Mouse (Mus musculus): ENCODE results near the gene Gm21764. TPM values are rescaled to one million over a fixed set of nuclear protein-coding genes. Genes with fewer than 3 reads are reported as not detected.
"Not testable (repeated sequence)": the region's sequence is repeated elsewhere in the genome, so short reads cannot be mapped to it uniquely, and the experiment has no call there.

The Gm21764 gene
- not detected for total RNA-seq (2021)

DNA sequence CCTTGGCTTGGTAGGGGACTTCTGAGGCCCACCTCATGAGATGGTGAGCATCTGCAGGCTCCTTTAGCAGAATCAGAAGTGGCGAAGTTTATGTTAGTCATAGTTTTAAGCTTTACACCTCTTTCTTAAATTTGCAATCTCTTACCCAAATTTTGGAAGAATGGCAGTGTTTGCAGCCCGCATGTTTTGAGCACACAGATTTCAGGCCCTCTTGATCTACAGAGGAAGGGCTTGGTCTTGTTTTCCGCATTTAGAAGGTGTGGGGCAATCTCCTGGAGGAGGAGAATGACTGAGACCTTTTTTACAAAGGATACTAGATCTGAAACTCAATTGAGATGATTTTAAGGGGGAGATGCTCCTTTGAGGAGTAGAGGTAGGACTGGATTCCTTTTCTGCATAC, at the start of gene Gm21764:
Gene Gm21764 (minus strand): TSS at position 101 of the 400 bp plus-strand sequence.
- not testable (repeated sequence) for DNase-seq

- not testable (repeated sequence) for DNase-seq
Measured at GRCm38 (mm10) chrY:18088816-18089215, 27.2 kb upstream of the Gm21764 start, which contains the start of gene Ssty1. TSS of gene Ssty1 (plus strand) at chrY:18089116.

Other genes with a start within 250 kb of the Gm21764 start
- gene Gm21904, start 215.5 kb downstream of the Gm21764 start, total RNA-seq (2021), result not detected
- not detected for gene Gm20772, start 187.1 kb downstream of the Gm21764 start, total RNA-seq (2021)
- gene Gm20831, start 187.1 kb downstream of the Gm21764 start, total RNA-seq (2021), result not detected
- not detected for gene Srsy, start 124.5 kb downstream of the Gm21764 start, total RNA-seq (2021)
- gene Ssty1, start 27.3 kb upstream of the Gm21764 start, total RNA-seq (2021), result not detected